Mouse (Mus musculus) gastrocnemius, adult 2 months (tissue): ENCODE measurements around the gene 2010111I01Rik. TPM values are rescaled to one million over a fixed set of nuclear protein-coding genes. Genes with fewer than 3 reads are reported as not detected.
"Not testable (repeated sequence)": the region's sequence is repeated elsewhere in the genome, so short reads cannot be mapped to it uniquely, and the experiment has no call there.

Experiments used
- DNase-seq: peaks from one replicate; pipeline ENCODE4 v3.0.0; 2022
- H3K27ac ChIP-seq: fragments of 200-600 bp; 2 replicates; pipeline ENCODE4 v1.8.1; 2022; ENCODE audit warnings: mild to moderate bottlenecking
- H3K4me3 ChIP-seq: fragments of 200-600 bp; 2 replicates; pipeline ENCODE4 v1.8.1; 2022; ENCODE audit warnings: mild to moderate bottlenecking, moderate library complexity
- CTCF ChIP-seq: fragments of 200-600 bp; IDR thresholded peaks from 2 replicates; pipeline ENCODE4 v1.8.1; 2022; ENCODE audit warnings: antibody characterized with exemption, mild to moderate bottlenecking, moderate library complexity
- intact Hi-C: fragments of 180-260 bp; cut with DNase I; formaldehyde crosslinking; loops from one replicate; pipeline ENCODE4 v1.15.1; 2025
- total RNA-seq, 2 experiments: library from RNA; stranded (reverse); gene quantifications; 2 replicates each; pipeline ENCODE4 v1.2.3; 2021

Gene 2010111I01Rik
- total RNA-seq, 2 experiments from 2014 or later = 56.8 to 61.4 TPM

DNA sequence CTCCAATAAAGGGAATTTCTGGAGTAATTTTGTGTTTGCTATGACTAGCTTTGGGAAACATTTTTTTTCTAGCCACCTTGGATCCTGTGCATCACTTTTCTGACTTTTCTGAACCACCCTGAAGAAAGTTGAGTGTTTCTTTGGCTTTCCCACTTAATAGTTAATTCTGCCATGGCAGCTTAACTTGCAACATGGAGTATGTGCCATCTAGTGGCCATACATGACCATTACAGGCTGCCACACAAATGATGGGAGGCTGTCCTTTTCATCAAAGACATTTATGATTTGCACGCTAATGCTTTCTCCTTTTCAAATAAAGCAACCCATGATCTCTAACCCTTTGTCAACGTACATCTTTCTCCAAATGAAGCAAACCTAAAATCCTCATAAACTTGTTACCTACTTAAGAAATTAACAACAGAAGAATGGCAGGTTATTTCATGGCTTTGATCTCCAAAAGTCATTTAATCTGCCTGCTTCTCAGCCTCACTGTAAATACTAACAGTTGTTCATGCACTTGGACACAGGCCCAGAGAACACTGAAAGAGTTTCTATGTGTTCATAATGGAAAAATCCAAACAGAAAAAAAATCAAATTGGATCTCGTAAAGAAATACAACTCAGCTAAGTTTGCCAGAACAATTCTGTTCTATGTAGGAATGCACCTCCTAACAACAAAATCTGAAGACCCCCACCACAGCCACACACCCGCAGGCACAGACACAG lies 368.0 kb downstream of the 2010111I01Rik start:
- TF ChIP-seq CTCF = peak; percentile 98
- intact Hi-C loops = no loop called here
- DNase-seq = peak; percentile 61

DNA sequence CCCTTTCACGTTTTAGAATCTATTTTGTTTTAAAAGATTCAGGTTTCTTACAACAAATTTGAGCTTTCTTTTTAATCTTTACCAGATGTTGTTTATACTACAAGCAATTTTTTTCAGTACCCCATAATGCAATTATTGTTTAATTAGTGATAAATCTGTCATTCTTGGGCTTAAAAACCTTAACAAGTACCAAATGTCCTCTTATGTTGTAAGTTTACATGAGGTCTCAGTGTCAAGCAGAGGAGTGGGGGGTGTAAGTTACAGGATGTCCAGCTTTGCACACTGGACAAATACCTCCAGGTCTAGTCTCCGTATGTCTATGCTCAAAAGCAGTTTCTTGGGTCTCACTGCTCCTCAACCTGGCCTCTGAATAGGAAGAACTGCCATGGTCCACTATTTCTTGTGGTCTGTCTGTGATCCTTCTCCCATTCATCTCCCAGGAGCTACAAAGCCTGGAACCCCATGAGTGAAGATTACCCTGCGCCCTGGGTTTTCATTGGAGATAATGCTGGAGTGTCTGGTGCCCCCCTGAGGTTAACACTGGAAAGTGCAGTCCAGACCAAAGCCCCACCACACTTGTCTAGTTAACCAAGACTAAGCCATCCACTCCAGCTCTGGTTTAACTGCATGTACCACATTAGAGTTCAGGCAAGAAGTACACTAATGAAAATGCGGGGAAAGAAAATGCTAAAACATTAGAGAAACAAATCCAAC lies 370.9 kb downstream of the 2010111I01Rik start:
- peak; percentile 53 for DNase-seq
- intact Hi-C loops = loop anchor here (1.0 kb wide), 1 partner anchor 409 kb away; no protein-coding TSS in a partner anchor
- peak; percentile 81 for TF ChIP-seq CTCF
- peak overlapping the region; percentile 6; the same call in 1 of the 2 replicates for H3K27ac ChIP-seq
- no peak overlapping the region for H3K4me3 ChIP-seq

More for the DNA sequence above, 368.0 kb downstream of the 2010111I01Rik start:
- no peak overlapping the region for H3K4me3 ChIP-seq
- peak overlapping the region; percentile 12; the same call in 1 of the 2 replicates for H3K27ac ChIP-seq

DNA sequence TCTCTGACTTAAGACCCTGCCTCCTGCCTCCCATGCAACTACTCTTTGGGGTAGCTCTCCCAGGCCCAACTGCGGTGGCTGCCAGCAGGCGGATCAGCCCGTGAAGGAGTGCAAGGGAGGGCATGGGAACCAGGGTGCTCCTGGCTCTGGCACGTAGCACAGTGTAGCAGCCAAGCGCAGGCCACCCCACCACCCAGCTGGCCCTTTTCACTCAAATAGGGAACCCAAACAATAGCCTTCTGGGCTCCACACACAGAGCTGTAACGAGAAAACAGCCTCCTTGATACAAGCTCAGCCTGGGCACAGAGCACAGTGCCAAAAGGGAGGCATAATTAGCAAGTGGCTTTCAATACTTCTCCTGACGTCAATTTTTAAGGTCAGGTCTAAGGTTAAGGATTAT lies 371.6 kb downstream of the 2010111I01Rik start:
- peak; percentile 42 for DNase-seq
- no peak for TF ChIP-seq CTCF
- peak overlapping the region; percentile 6; the same call in 1 of the 2 replicates for H3K27ac ChIP-seq
- H3K4me3 ChIP-seq = no peak overlapping the region
- intact Hi-C loops = no loop called here

DNA sequence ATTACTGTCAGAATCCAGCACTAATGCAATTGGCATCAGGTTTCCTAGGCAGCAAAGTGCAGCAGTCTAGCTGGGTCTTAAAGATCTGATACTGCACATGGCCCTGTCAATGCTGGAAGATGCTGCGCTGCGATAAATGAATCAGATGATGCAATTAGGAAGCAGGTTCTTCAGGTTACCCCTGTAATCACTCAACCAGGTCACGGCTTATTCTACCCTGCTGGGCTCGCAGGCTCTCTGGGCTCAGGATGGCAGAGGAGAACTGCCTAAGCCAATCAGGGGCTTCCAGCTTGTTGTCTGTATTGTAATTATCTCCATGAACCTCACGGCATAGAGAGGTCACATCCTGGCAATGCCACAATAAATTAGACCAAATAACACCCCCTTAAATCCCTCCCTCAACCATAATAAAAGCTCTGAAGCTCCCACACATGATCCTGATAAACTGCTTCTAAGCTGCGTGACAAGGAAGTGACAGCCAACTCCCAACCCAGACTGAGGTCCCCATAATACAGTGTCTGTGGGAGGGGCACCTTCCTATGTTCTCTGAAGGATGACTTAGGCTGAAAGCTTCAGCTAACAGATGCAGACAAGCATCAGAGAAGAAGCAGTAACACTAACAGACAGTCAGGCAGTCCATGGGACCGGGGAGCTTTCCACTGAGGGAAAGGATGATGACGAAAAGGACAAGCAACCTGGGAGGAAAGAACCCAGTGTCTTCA lies 372.7 kb downstream of the 2010111I01Rik start:
- Histone ChIP-seq H3K27ac (no peak overlapping the region), H3K4me3 (no peak overlapping the region)
- intact Hi-C loops = no loop called here
- no peak for DNase-seq
- TF ChIP-seq CTCF = no peak

DNA sequence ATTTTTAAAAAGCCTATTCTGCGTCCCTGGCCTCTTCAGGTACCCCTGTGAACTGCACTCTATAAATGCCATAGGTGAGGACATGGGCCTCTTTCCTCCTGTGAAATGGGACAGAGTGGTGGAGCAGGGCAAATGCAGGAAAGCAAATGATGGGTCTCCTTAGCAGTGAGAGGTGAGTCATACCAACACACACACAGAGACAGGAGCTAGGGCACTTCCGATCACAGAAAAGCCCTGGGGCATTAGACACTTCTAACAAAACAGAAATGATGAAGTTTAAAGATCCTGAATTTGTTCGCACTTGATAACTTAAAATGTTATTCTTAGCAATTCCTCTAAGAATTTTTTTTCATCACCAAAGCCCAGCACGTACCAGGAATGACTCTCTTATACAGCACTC lies 375.3 kb downstream of the 2010111I01Rik start:
- H3K4me3 ChIP-seq = no peak overlapping the region
- intact Hi-C loops = no loop called here

DNA sequence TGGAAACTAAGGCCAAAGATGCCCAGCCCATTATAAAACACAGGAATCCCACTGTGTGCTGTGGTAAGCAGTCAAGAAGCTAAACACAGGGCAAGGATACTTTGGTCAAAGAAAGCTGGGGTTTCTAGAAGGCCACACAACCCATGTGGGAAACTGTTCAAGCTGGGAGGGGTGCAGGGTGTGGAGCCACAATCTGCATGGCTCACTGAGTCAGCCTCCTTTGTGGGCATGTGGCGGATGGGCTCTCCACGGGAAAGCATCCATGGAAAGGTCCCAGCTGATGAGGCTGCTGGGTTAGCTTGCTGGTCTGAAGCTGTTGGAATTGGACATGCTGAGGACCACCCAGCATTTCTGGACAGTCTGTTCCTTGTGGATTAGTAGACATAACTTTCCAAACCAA lies 378.1 kb downstream of the 2010111I01Rik start:
- intact Hi-C loops = no loop called here
- Histone ChIP-seq H3K27ac (no peak overlapping the region), H3K4me3 (no peak overlapping the region)
- no peak for DNase-seq
- no peak for TF ChIP-seq CTCF

More for the DNA sequence above, 375.3 kb downstream of the 2010111I01Rik start:
- DNase-seq = no peak
- TF ChIP-seq CTCF = no peak
- no peak overlapping the region for H3K27ac ChIP-seq

DNA sequence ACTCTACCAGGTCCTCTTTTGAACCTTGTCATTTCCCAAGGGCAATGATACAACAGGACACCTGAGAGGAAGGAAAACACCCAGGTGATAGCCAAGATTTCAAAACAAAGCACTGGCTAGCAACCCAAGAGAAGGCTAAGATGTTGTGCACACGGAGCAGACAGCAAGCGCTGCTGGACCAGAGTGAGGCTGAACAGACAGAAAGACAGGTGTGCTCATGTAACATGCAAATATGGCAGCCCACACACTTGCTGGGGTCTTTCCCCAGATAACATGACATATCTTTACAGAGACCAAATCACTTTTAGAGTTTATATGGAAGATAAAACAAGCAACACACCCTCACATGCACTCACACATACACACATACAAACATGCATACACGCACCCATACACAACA lies 379.8 kb downstream of the 2010111I01Rik start:
- no peak for TF ChIP-seq CTCF
- intact Hi-C loops = no loop called here
- DNase-seq = no peak
- Histone ChIP-seq H3K4me3 (no peak overlapping the region), H3K27ac (no peak overlapping the region)

DNA sequence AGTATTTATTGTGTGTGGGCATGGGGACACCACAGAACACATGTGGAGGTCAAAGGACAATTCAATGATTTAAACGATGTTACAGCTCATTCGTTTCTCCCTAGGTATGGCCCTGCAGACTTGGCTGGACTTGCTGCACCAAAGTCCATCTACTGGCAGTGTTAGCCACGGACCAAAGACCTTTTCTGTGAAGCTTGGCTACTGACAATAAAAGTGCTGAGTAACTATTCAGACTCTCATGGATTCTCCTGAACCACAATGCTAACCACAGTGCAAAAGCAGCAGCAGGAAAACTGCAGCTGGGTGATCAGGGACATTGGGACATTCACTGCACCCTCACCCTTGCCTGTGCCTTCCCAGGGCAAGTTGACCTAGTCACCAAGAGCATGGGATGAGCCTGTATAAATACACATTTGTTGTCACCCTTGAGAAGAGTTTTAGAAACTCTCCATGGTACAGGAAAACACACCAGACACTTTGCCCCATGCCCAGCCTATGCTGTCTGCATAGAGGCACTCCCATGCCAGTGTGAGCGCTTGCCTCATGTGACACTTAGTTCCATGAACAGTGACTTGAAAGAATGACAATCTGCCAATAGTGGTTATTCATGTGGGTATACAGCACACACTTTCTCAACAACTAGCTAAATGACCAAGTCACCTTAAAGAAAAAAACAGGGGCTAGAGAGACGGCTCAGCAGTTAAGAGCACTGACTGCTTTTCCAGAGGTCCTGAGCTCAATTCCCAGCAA lies 381.0 kb downstream of the 2010111I01Rik start:
- no peak for DNase-seq
- TF ChIP-seq CTCF = no peak
- no peak overlapping the region for H3K4me3 ChIP-seq
- no peak overlapping the region for H3K27ac ChIP-seq
- intact Hi-C loops = no loop called here

DNA sequence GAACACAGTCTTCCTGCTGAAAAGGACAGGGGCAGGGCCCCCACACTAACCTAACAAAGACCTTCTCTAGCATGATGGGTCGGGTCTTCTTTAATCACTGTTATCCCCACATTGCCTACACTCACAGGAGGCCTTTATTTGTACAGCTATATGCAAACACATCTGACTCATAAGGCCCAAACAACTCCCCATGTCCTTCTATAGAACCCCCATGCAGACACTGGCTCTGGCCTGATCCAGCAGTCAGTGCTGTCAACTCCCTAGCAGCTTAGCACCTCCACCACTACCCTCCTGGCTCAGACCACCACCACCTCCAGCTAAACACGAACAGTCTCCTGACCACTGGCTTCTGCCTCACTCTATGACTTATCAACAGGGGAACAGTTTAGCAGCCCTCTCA lies 382.9 kb downstream of the 2010111I01Rik start:
- H3K4me3 ChIP-seq = no peak overlapping the region
- DNase-seq = no peak
- intact Hi-C loops = no loop called here
- no peak overlapping the region for H3K27ac ChIP-seq
- no peak for TF ChIP-seq CTCF

DNA sequence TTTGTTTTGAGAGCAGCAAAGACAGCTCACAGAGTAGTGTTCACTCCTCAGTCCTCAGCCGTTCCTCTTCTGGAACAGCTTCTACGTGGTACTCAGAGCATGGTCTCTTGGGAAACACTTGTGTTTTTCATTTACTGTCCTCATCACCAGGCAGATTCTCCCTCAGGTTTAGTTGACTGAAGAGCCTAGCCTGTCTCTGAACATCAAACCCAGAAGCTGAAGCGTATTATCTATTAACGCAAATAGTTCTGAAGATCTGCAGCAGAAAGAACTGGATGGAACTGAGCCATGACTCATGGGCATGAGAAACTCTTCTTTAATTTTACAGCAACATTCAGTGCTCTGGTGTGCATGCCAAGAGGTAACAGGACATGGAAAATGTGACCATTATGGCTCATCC lies 385.4 kb downstream of the 2010111I01Rik start:
- Histone ChIP-seq H3K4me3 (no peak overlapping the region), H3K27ac (no peak overlapping the region)
- intact Hi-C loops = no loop called here
- no peak for DNase-seq
- TF ChIP-seq CTCF = no peak

DNA sequence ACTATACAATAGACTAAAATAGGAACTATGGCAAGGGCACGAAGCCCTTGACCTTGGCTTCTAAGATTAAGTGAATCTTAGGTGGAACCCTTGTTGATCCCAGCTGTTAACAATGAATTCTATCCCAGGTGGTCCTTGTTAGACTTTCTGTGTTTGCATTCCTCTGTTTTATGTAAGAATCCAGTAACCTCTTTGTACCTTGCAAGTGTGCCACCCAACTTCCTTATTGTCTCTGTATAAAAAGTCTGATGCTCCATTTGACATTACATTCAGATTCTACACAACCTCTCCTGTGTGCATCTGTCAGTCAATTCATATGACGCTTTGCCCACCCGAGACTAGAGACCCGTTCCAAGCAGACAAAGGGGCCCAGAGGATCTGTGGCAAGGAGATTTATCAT lies 388.6 kb downstream of the 2010111I01Rik start:
- intact Hi-C loops = not testable (repeated sequence)

DNA sequence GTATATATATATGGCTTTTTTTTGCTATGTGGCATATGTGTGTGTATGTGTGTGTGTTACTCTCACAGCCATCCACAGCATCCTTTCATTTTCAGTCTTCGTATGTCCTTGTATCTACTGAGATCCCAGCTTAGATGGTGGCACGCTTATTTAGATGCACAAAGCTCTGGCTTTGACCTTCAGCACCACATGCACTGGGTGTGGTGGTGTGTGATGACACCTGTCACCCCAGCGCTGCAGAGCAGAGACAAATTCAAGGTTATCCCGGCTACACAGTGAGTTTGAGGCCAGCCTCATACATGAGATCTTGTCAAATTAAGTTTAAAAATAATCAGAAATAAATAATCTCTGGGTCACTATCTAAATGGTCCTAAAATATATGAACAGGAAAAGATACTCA lies 391.4 kb downstream of the 2010111I01Rik start:
- TF ChIP-seq CTCF = no peak

More for the DNA sequence above, 388.6 kb downstream of the 2010111I01Rik start:
- not testable (repeated sequence) for DNase-seq, H3K4me3 ChIP-seq, H3K27ac ChIP-seq

More for the DNA sequence above, 391.4 kb downstream of the 2010111I01Rik start:
- Histone ChIP-seq H3K4me3 (no peak overlapping the region), H3K27ac (no peak overlapping the region)
- no peak for DNase-seq
- intact Hi-C loops = loop anchor here (2.0 kb wide), 1 partner anchor 437 kb away; no protein-coding TSS in a partner anchor
